Mouse (Mus musculus) forebrain, postnatal 0 days (tissue): ENCODE data around the gene Mtf1. TPM values are rescaled to one million over a fixed set of nuclear protein-coding genes. Genes with fewer than 3 reads are reported as not detected.

ENCODE experiments used
- ATAC-seq: fragments of 200-750 bp; cut with Nextera tagmentation; 2 replicates; pipeline ENCODE4 v1.8.0; 2017; ENCODE audit warnings: mild to moderate bottlenecking, moderate library complexity
- DNase-seq: peaks from one replicate; pipeline ENCODE4 v3.0.0-alpha.2; 2015
- H3K27ac ChIP-seq: fragments of 300-500 bp; sonication (generic); 2 replicates; pipeline ENCODE4 v1.5.1; 2014; ENCODE audit warnings: low read depth, mild to moderate bottlenecking, antibody characterized with exemption, low read length, moderate library complexity, mixed read lengths
- H3K27me3 ChIP-seq: fragments of 300-500 bp; sonication (generic); 2 replicates; pipeline ENCODE4 v1.6.1; 2014; ENCODE audit warnings: mild to moderate bottlenecking, low read length, mixed read lengths; ENCODE audit not compliant: insufficient read depth
- H3K36me3 ChIP-seq: fragments of 300-500 bp; sonication (generic); 2 replicates; pipeline ENCODE4 v1.6.1; 2014; ENCODE audit warnings: mild to moderate bottlenecking, moderate library complexity; ENCODE audit not compliant: insufficient read depth
- H3K4me1 ChIP-seq: fragments of 300-500 bp; sonication (generic); 2 replicates; pipeline ENCODE4 v1.6.1; 2014; ENCODE audit warnings: antibody characterized with exemption; ENCODE audit not compliant: insufficient read depth
- H3K4me2 ChIP-seq: fragments of 300-500 bp; sonication (generic); 2 replicates; pipeline ENCODE4 v1.6.1; 2014; ENCODE audit warnings: low read depth, mild to moderate bottlenecking, moderate library complexity
- H3K4me3 ChIP-seq: fragments of 300-500 bp; sonication (generic); 2 replicates; pipeline ENCODE4 v1.5.1; 2014; ENCODE audit warnings: low read depth, low read length, mixed read lengths
- H3K9ac ChIP-seq: fragments of 300-500 bp; sonication (generic); 2 replicates; pipeline ENCODE4 v1.6.1; 2014; ENCODE audit warnings: mild to moderate bottlenecking
- H3K9me3 ChIP-seq: fragments of 300-500 bp; sonication (generic); 2 replicates; pipeline ENCODE4 v1.6.1; 2016; ENCODE audit warnings: low read length
- CTCF ChIP-seq: sonication (generic); IDR thresholded peaks from 2 replicates; pipeline ENCODE4 v1.5.1; 2016; ENCODE audit warnings: antibody characterized with exemption, control low read depth, low read depth
- WGBS: fragments of 180-500 bp; shearing (Covaris S2); extraction: QIAGEN DNeasy Blood & Tissue Kit; methylation state at CpG from one replicate; pipeline ENCODE4 v1.1.7; 2014; 5-methylcytosine and 5-hydroxymethylcytosine counted together
- polyA plus RNA-seq: library from polyadenylated mRNA; unstranded; fragments of >200 nt; fragmentation: Nextera tagmentation; extraction: Ambion mirVana; gene quantifications from 2 replicates; pipeline ENCODE4 v1.2.1, GENCODE M21; 2015
- total RNA-seq: library from RNA; depleted of rRNA; stranded (reverse); fragments of >200 nt; gene quantifications from 2 replicates; pipeline ENCODE4 v1.2.3, GENCODE M21; 2014

Mtf1 gene
- total and polyA plus RNA-seq, 2 experiments from 2014 or later, result 15.6 to 24.4 TPM

DNA sequence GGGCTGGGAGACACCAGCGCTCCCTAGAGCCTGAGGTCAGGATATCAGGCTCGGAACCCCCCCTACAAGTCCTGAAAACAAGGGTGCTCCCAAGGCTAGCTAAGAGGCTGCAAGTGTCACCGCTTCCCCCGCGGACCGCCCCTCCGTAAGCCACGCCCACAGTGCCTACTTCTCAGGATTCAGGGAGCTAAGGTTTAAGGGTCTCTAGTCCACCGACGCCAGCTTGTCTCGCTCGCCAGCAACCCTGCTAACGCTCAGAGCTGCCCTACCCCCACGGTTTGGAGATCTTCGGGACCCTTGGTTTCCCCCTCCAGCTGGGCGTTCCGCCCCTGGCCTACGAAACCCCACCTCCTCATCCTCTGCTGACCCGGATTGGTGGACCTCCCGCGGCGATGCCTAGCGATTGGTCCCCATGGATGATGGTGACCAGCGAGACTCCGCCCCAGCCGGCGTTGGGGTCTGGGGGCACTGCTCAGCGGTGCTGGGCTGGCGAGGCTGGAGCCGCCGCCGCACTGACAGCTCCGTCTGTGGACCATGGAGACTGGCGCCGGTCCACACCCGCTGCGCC is 79.5 kb downstream of the Mtf1 start:
- ATAC-seq (peak; percentile 97), DNase-seq (peak; percentile 92)
- Histone ChIP-seq H3K36me3 (no peaks in the 10 kb centered on the region), H3K4me3 (peak overlapping the region; percentile 55), H3K27ac (no peak overlapping the region), H3K27me3 (peaks cover 7% of the 10 kb centered on the region), H3K4me1 (peaks cover 4% of the 10 kb centered on the region; the same call in 1 of the 2 replicates), H3K4me2 (peak overlapping the region; percentile 78), H3K9ac (peak overlapping the region; percentile 44), H3K9me3 (no peaks in the 10 kb centered on the region)
- TF ChIP-seq CTCF, result peak; percentile 31; the same call in 1 of the 2 replicates
- 2% methylated on average over 37 of the region's 37 CpGs for WGBS

DNA sequence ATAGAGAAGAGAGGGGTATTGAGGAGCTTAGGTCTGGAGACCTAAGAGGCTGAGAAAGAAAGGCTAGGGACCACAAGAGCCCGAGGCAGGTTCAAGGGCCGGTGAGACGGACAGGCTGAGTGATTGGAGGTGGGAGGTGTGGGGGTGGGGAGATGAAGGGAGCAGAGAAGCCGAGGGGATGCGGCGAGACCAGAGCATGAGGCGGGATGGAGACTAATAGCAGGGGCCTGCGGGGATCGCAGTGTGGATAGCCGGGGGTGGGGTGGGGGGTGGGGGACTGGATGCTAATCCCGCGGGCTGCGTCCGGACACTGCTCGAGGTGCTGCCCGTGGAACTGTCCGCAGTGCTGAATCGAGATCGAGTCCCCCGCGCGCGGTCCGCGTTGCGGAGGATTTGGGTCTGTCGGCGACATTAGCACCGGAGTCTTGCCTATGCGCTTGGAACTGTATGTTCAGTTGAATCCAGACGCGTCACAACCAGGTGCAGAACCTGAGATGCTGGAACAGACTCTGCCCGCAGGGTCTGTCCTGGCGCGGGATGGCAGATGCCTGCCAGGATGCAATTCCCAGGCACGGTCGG is 80.3 kb downstream of the Mtf1 start:
- ATAC-seq (peak; percentile 0; the same call in 1 of the 2 replicates), DNase-seq (peak; percentile 27)
- WGBS, result under 1% methylated on average over 37 of the region's 37 CpGs
- no peak for TF ChIP-seq CTCF
- Histone ChIP-seq H3K27ac (no peak overlapping the region), H3K27me3 (peaks cover 7% of the 10 kb centered on the region), H3K36me3 (no peaks in the 10 kb centered on the region), H3K4me2 (peak overlapping the region; percentile 78), H3K9me3 (no peaks in the 10 kb centered on the region), H3K4me1 (peaks cover 4% of the 10 kb centered on the region; the same call in 1 of the 2 replicates), H3K4me3 (peak overlapping the region; percentile 55), H3K9ac (peak overlapping the region; percentile 44)

- no peak overlapping the region for H3K9ac ChIP-seq
- no peaks in the 10 kb centered on the region for H3K4me1 ChIP-seq
- TF ChIP-seq CTCF, result no peak
- ATAC-seq (no peak), DNase-seq (no peak)
- H3K9me3 ChIP-seq, result no peaks in the 10 kb centered on the region
- H3K4me2 ChIP-seq, result no peak overlapping the region
- peaks cover 6% of the 10 kb centered on the region for H3K27me3 ChIP-seq
- 66% methylated on average over 7 of the region's 7 CpGs for WGBS
- no peak overlapping the region for H3K27ac ChIP-seq
- H3K4me3 ChIP-seq, result no peak overlapping the region
- no peaks in the 10 kb centered on the region for H3K36me3 ChIP-seq
Observed at GRCm38 (mm10) chr4:124888702-124889101, 86.8 kb downstream of the Mtf1 start.

DNA sequence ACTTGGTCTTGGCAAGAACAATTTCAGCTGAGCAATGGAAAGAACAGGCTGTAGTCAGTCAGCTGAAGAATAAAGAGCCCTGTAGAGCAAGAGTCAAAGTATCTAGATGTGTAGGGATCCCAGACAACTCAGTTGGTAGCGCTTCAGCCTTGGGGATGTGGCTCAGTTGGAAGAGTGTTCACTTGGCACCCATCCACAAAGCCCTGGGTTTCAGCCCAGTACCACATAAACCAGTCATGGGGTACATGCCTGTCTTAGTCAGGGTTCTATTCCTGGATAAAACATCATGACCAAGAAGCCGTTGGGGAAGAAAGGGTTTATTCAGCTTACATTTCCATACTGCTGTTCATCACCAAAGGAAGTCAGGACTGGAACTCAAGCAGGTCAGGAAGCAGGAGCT is 88.0 kb downstream of the Mtf1 start:
- TF ChIP-seq CTCF, result no peak
- Histone ChIP-seq H3K36me3 (no peaks in the 10 kb centered on the region), H3K27me3 (peaks cover 6% of the 10 kb centered on the region), H3K27ac (no peak overlapping the region), H3K4me1 (no peaks in the 10 kb centered on the region), H3K4me3 (no peak overlapping the region), H3K9me3 (no peaks in the 10 kb centered on the region), H3K4me2 (no peak overlapping the region), H3K9ac (no peak overlapping the region)
- WGBS, result 65% methylated on average over 2 of the region's 2 CpGs
- no peak for ATAC-seq
- no peak for DNase-seq

GRCm38 (mm10) chr4:124890831-124891230 is 88.9 kb downstream of the Mtf1 start:
- no peak overlapping the region for H3K27ac ChIP-seq
- no peak overlapping the region for H3K4me2 ChIP-seq
- no peak for TF ChIP-seq CTCF
- DNase-seq (no peak), ATAC-seq (no peak)
- 70% methylated on average over 5 of the region's 5 CpGs for WGBS
- H3K4me3 ChIP-seq, result no peak overlapping the region
- H3K9ac ChIP-seq, result no peak overlapping the region
- no peaks in the 10 kb centered on the region for H3K9me3 ChIP-seq
- peaks cover 9% of the 10 kb centered on the region for H3K27me3 ChIP-seq
- no peaks in the 10 kb centered on the region for H3K36me3 ChIP-seq
- no peaks in the 10 kb centered on the region for H3K4me1 ChIP-seq

- 26% methylated on average over 6 of the region's 6 CpGs for WGBS
- Histone ChIP-seq H3K4me3 (peak overlapping the region; percentile 55), H3K9me3 (no peaks in the 10 kb centered on the region), H3K4me1 (no peaks in the 10 kb centered on the region), H3K27ac (no peak overlapping the region), H3K36me3 (no peaks in the 10 kb centered on the region), H3K9ac (peak overlapping the region; percentile 64; the same call in 1 of the 2 replicates), H3K27me3 (peaks cover 17% of the 10 kb centered on the region), H3K4me2 (peak overlapping the region; percentile 80)
- ATAC-seq, result peak; percentile 45; the same call in 1 of the 2 replicates
- TF ChIP-seq CTCF, result no peak
- no peak for DNase-seq
Observed at GRCm38 (mm10) chr4:124893769-124894168, 91.9 kb downstream of the Mtf1 start.

- Histone ChIP-seq H3K4me2 (peak overlapping the region; percentile 80), H3K9ac (peak overlapping the region; percentile 64), H3K4me3 (peak overlapping the region; percentile 55), H3K27ac (0 out of 2 replicates have a peak overlapping the region, but pooled peaks have one; percentile 4), H3K36me3 (no peaks in the 10 kb centered on the region), H3K9me3 (no peaks in the 10 kb centered on the region), H3K4me1 (no peaks in the 10 kb centered on the region), H3K27me3 (peaks cover 17% of the 10 kb centered on the region; the same call in 1 of the 2 replicates)
- DNase-seq, result peak; percentile 73
- peak; percentile 79 for ATAC-seq
- peak; percentile 32; the same call in 1 of the 2 replicates for TF ChIP-seq CTCF
- WGBS, result 3% methylated on average over 83 of the region's 83 CpGs
Observed at GRCm38 (mm10) chr4:124894508-124895428, 92.9 kb downstream of the Mtf1 start.
